Mouse (Mus musculus): Measurements from ENCODE around the gene Vps13d. TPM values are rescaled to one million over a fixed set of nuclear protein-coding genes. Genes with fewer than 3 reads are reported as not detected.

Gene Vps13d
- polyA plus RNA-seq, 1 experiment from 2014 or later: 14.1 TPM

DNA sequence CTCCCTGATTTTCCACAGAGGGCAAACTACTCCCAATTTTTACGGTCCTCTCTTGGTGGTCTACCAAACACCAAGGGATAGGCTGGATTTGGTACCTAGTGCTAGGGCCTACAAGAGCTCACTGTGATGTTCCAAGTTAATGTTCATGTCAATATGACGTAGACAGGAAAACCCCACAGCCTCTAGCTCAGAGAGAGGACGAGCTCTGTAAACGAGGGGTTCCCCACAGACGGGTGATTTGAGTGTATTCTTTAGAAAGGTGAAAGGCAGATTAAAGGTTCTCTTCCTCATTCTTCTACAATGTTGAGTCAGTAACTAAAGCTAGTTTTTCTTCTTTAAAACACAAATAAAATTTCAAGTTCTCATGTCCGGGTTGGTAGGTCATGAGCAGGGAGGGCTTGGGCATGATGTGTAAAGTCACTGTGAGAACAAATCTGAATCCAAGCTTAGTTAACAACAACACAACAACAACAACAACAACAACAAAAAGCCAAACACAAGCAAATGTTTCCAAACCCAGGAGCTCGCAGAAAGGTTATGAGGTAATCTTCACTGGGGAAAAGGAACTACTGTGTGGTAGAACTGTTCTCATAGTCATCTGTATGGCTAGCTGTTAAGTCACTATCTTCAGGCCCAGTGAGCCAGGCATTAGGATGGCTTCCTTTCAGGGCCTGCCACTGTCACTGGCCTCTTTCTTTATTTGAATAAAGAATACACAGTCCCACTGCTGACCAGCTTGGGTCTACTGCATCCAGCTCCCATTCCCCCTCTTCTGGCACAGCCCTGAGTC is 208.6 kb downstream of the Vps13d start:
- DNase-seq (ENCODE audit: low spot score) (no peak), ATAC-seq (replicated peaks; ENCODE audit: low FRiP score, low TSS enrichment, low read depth) (no peak)
- H3K9me3 ChIP-seq (ENCODE audit: control insufficient read depth, low read length): no peaks in the 10 kb centered on the region
- no peak overlapping the region for H3K4me3 ChIP-seq (ENCODE audit: low read depth, low read length)
- H3K36me3 ChIP-seq (ENCODE audit: control insufficient read depth, insufficient read depth, low read length): 0 out of 2 replicates have a peak, but pooled peaks cover 3% of the 10 kb centered on the region
- H3K4me2 ChIP-seq (ENCODE audit: low read length): no peak overlapping the region
- peaks cover 19% of the 10 kb centered on the region for H3K4me1 ChIP-seq (replicated peaks; ENCODE audit: control insufficient read depth, insufficient read depth, low read length)
- no peak overlapping the region for H3K9ac ChIP-seq (ENCODE audit: low read length)
- no peak overlapping the region for H3K27ac ChIP-seq (ENCODE audit: low read depth)
- WGBS: 90% methylated on average over 7 of the region's 7 CpGs
- H3K27me3 ChIP-seq (replicated peaks; ENCODE audit: control insufficient read depth, insufficient read depth, low read length): no peaks in the 10 kb centered on the region

GRCm38 (mm10) chr4:144983821-144984371 is 210.9 kb downstream of the Vps13d start:
- no peaks in the 10 kb centered on the region for H3K27me3 ChIP-seq (replicated peaks; ENCODE audit: control insufficient read depth, insufficient read depth, low read length)
- H3K9ac ChIP-seq (ENCODE audit: low read length): no peak overlapping the region
- H3K4me1 ChIP-seq (replicated peaks; ENCODE audit: control insufficient read depth, insufficient read depth, low read length): peaks cover 8% of the 10 kb centered on the region
- no peaks in the 10 kb centered on the region for H3K9me3 ChIP-seq (ENCODE audit: control insufficient read depth, low read length)
- H3K4me2 ChIP-seq (ENCODE audit: low read length): no peak overlapping the region
- 0 out of 2 replicates have a peak, but pooled peaks cover 5% of the 10 kb centered on the region for H3K36me3 ChIP-seq (ENCODE audit: control insufficient read depth, insufficient read depth, low read length)
- DNase-seq (ENCODE audit: low spot score) (no peak), ATAC-seq (replicated peaks; ENCODE audit: low FRiP score, low TSS enrichment, low read depth) (no peak)
- H3K27ac ChIP-seq (ENCODE audit: low read depth): no peak overlapping the region
- WGBS: 42% methylated on average over 8 of the region's 8 CpGs
- no peak overlapping the region for H3K4me3 ChIP-seq (ENCODE audit: low read depth, low read length)

GRCm38 (mm10) chr4:144983228-144983744 is 211.5 kb downstream of the Vps13d start:
- Histone ChIP-seq H3K4me3 (ENCODE audit: low read depth, low read length) (no peak overlapping the region), H3K36me3 (ENCODE audit: control insufficient read depth, insufficient read depth, low read length) (0 out of 2 replicates have a peak, but pooled peaks cover 5% of the 10 kb centered on the region), H3K27me3 (replicated peaks; ENCODE audit: control insufficient read depth, insufficient read depth, low read length) (no peaks in the 10 kb centered on the region), H3K4me2 (ENCODE audit: low read length) (no peak overlapping the region), H3K4me1 (replicated peaks; ENCODE audit: control insufficient read depth, insufficient read depth, low read length) (peaks cover 2% of the 10 kb centered on the region; the same call in 1 of the 2 replicates), H3K9ac (ENCODE audit: low read length) (no peak overlapping the region), H3K9me3 (ENCODE audit: control insufficient read depth, low read length) (no peaks in the 10 kb centered on the region), H3K27ac (ENCODE audit: low read depth) (no peak overlapping the region)
- 58% methylated on average over 8 of the region's 8 CpGs for WGBS
- ATAC-seq (replicated peaks; ENCODE audit: low FRiP score, low TSS enrichment, low read depth): no peak
- no peak for DNase-seq (ENCODE audit: low spot score)

GRCm38 (mm10) chr4:144980811-144981551 is 213.8 kb downstream of the Vps13d start:
- DNase-seq (ENCODE audit: low spot score) (no peak), ATAC-seq (replicated peaks; ENCODE audit: low FRiP score, low TSS enrichment, low read depth) (no peak)
- Histone ChIP-seq H3K27me3 (replicated peaks; ENCODE audit: control insufficient read depth, insufficient read depth, low read length) (no peaks in the 10 kb centered on the region), H3K27ac (ENCODE audit: low read depth) (no peak overlapping the region; the same call in 1 of the 2 replicates), H3K4me2 (ENCODE audit: low read length) (no peak overlapping the region), H3K9ac (ENCODE audit: low read length) (no peak overlapping the region), H3K4me1 (replicated peaks; ENCODE audit: control insufficient read depth, insufficient read depth, low read length) (peaks cover 2% of the 10 kb centered on the region; the same call in 1 of the 2 replicates), H3K9me3 (ENCODE audit: control insufficient read depth, low read length) (no peaks in the 10 kb centered on the region), H3K4me3 (ENCODE audit: low read depth, low read length) (no peak overlapping the region), H3K36me3 (ENCODE audit: control insufficient read depth, insufficient read depth, low read length) (peaks cover 9% of the 10 kb centered on the region; the same call in 1 of the 2 replicates)
- WGBS: 51% methylated on average over 8 of the region's 8 CpGs

DNA sequence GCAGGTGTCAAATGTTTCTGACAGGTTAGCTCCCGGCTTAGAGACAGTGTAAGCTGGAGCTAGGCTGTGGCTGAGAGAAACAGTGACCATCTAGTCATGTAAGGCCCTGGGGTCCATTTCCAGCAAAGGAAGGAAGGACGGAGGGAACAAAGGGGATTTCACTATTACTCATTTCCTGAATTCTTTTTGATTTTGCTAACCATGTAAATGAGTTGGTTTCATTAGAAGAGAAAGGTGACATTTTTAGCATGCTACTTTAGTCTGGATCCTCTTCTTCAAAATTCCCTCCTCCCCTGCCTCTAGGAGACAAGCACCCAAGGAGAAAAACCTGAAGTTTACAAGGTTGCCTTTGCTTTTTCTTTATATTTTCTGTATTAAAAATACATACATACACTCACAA is 214.7 kb downstream of the Vps13d start:
- ATAC-seq (replicated peaks; ENCODE audit: low FRiP score, low TSS enrichment, low read depth) (no peak), DNase-seq (ENCODE audit: low spot score) (no peak)
- Histone ChIP-seq H3K9me3 (ENCODE audit: control insufficient read depth, low read length) (no peaks in the 10 kb centered on the region), H3K4me1 (replicated peaks; ENCODE audit: control insufficient read depth, insufficient read depth, low read length) (peaks cover 2% of the 10 kb centered on the region; the same call in 1 of the 2 replicates), H3K27ac (ENCODE audit: low read depth) (no peak overlapping the region), H3K4me2 (ENCODE audit: low read length) (no peak overlapping the region), H3K36me3 (ENCODE audit: control insufficient read depth, insufficient read depth, low read length) (peaks cover 13% of the 10 kb centered on the region; the same call in 1 of the 2 replicates), H3K4me3 (ENCODE audit: low read depth, low read length) (no peak overlapping the region), H3K9ac (ENCODE audit: low read length) (no peak overlapping the region), H3K27me3 (replicated peaks; ENCODE audit: control insufficient read depth, insufficient read depth, low read length) (no peaks in the 10 kb centered on the region)
- WGBS: 71% methylated on average over 2 of the region's 2 CpGs

GRCm38 (mm10) chr4:144978039-144978438 is 216.8 kb downstream of the Vps13d start:
- ATAC-seq (replicated peaks; ENCODE audit: low FRiP score, low TSS enrichment, low read depth): no peak

GRCm38 (mm10) chr4:144977057-144977456 is 217.7 kb downstream of the Vps13d start:
- ATAC-seq (replicated peaks; ENCODE audit: low FRiP score, low TSS enrichment, low read depth): no peak
- H3K27ac ChIP-seq (ENCODE audit: low read depth): no peak overlapping the region
- H3K27me3 ChIP-seq (replicated peaks; ENCODE audit: control insufficient read depth, insufficient read depth, low read length): no peaks in the 10 kb centered on the region
- no peak overlapping the region for H3K4me3 ChIP-seq (ENCODE audit: low read depth, low read length)
- no peaks in the 10 kb centered on the region for H3K9me3 ChIP-seq (ENCODE audit: control insufficient read depth, low read length)
- 0 out of 2 replicates have a peak, but pooled peaks cover 2% of the 10 kb centered on the region for H3K4me1 ChIP-seq (replicated peaks; ENCODE audit: control insufficient read depth, insufficient read depth, low read length)
- peaks cover 14% of the 10 kb centered on the region; the same call in 1 of the 2 replicates for H3K36me3 ChIP-seq (ENCODE audit: control insufficient read depth, insufficient read depth, low read length)
- H3K4me2 ChIP-seq (ENCODE audit: low read length): no peak overlapping the region
- WGBS: 70% methylated on average over 1 of the region's 1 CpGs
- DNase-seq (ENCODE audit: low spot score): no peak
- H3K9ac ChIP-seq (ENCODE audit: low read length): no peak overlapping the region

More at GRCm38 (mm10) chr4:144978039-144978438, 216.8 kb downstream of the Vps13d start:
- 92% methylated on average over 6 of the region's 6 CpGs for WGBS
- no peak overlapping the region for H3K4me2 ChIP-seq (ENCODE audit: low read length)
- no peak overlapping the region for H3K4me3 ChIP-seq (ENCODE audit: low read depth, low read length)
- DNase-seq (ENCODE audit: low spot score): no peak
- H3K27me3 ChIP-seq (replicated peaks; ENCODE audit: control insufficient read depth, insufficient read depth, low read length): no peaks in the 10 kb centered on the region
- no peak overlapping the region for H3K27ac ChIP-seq (ENCODE audit: low read depth)
- no peaks in the 10 kb centered on the region for H3K9me3 ChIP-seq (ENCODE audit: control insufficient read depth, low read length)
- peaks cover 13% of the 10 kb centered on the region; the same call in 1 of the 2 replicates for H3K36me3 ChIP-seq (ENCODE audit: control insufficient read depth, insufficient read depth, low read length)
- 0 out of 2 replicates have a peak, but pooled peaks cover 2% of the 10 kb centered on the region for H3K4me1 ChIP-seq (replicated peaks; ENCODE audit: control insufficient read depth, insufficient read depth, low read length)
- no peak overlapping the region for H3K9ac ChIP-seq (ENCODE audit: low read length)

GRCm38 (mm10) chr4:144975505-144975904 is 219.3 kb downstream of the Vps13d start:
- H3K27ac ChIP-seq (ENCODE audit: low read depth): no peak overlapping the region
- no peak for ATAC-seq (replicated peaks; ENCODE audit: low FRiP score, low TSS enrichment, low read depth)
- no peak overlapping the region for H3K4me2 ChIP-seq (ENCODE audit: low read length)
- 71% methylated on average over 2 of the region's 2 CpGs for WGBS
- no peaks in the 10 kb centered on the region for H3K9me3 ChIP-seq (ENCODE audit: control insufficient read depth, low read length)
- DNase-seq (ENCODE audit: low spot score): no peak
- H3K9ac ChIP-seq (ENCODE audit: low read length): no peak overlapping the region
- H3K36me3 ChIP-seq (ENCODE audit: control insufficient read depth, insufficient read depth, low read length): peaks cover 14% of the 10 kb centered on the region; the same call in 1 of the 2 replicates
- no peak overlapping the region for H3K4me3 ChIP-seq (ENCODE audit: low read depth, low read length)
- no peaks in the 10 kb centered on the region for H3K27me3 ChIP-seq (replicated peaks; ENCODE audit: control insufficient read depth, insufficient read depth, low read length)
- H3K4me1 ChIP-seq (replicated peaks; ENCODE audit: control insufficient read depth, insufficient read depth, low read length): no peaks in the 10 kb centered on the region

All from intestine, embryonic 14.5 days (tissue).